Mouse (Mus musculus): ENCODE results near the gene Cyp4f18.
"Not testable (repeated sequence)": the region's sequence is repeated elsewhere in the genome, so short reads cannot be mapped to it uniquely, and the experiment has no call there.

DNA sequence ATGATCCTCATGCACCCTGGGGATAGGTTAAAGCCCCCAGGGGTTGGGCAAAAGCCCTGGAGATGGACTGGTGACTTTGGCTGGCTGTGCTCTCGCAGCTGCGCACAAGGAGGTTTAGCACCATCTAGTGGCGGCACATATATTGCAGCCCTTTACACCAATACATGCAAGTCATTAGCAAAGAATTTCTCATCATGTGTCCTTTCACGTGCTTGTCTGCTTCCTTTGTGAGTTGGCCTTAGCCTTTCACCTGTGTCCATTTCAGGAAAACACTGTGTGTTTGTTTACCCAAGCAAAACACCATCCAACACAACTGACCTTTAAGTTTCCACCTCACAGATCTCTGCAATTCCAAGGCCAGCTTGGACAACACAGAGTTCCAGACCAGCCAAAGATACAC, 23.5 kb upstream of the Cyp4f18 start:
- TF ChIP-seq CTCF (IDR thresholded peaks at IDR 0.05; ENCODE audit: low read depth, low read length); POLR2A (IDR thresholded peaks at IDR 0.05; ENCODE audit: borderline replicate concordance, low read depth, low read length): not testable (repeated sequence)

Data from bone marrow macrophage, adult 2 months (primary cell).